Mouse (Mus musculus) neural tube, embryonic 13.5 days (tissue): ENCODE data around the gene Dync2li1. TPM values are rescaled to one million over a fixed set of nuclear protein-coding genes. Genes with fewer than 3 reads are reported as not detected.

ENCODE experiments used
- ATAC-seq: fragments of 200-750 bp; cut with Nextera tagmentation; 2 replicates; pipeline ENCODE4 v1.8.0; 2017; ENCODE audit warnings: low read depth, mild to moderate bottlenecking, moderate TSS enrichment, moderate library complexity
- H3K27ac ChIP-seq: fragments of 300-500 bp; sonication (generic); replicated peaks from 2 replicates; pipeline ENCODE4 v1.5.1; 2015; ENCODE audit warnings: moderate library complexity, mild to moderate bottlenecking, inconsistent platforms
- H3K27me3 ChIP-seq: fragments of 300-500 bp; sonication (generic); 2 replicates; pipeline ENCODE4 v1.6.1; 2015; ENCODE audit warnings: mild to moderate bottlenecking, inconsistent platforms
- H3K36me3 ChIP-seq: fragments of 300-500 bp; sonication (generic); 2 replicates; pipeline ENCODE4 v1.6.1; 2015; ENCODE audit warnings: mild to moderate bottlenecking, inconsistent platforms
- H3K4me1 ChIP-seq: fragments of 300-500 bp; sonication (generic); replicated peaks from 2 replicates; pipeline ENCODE4 v1.6.1; 2015; ENCODE audit warnings: inconsistent platforms
- H3K4me2 ChIP-seq: fragments of 300-500 bp; sonication (generic); 2 replicates; pipeline ENCODE4 v1.6.1; 2015; ENCODE audit warnings: inconsistent platforms, mild to moderate bottlenecking, moderate library complexity
- H3K4me3 ChIP-seq: fragments of 300-500 bp; sonication (generic); 2 replicates; pipeline ENCODE4 v1.5.1; 2015; ENCODE audit warnings: mild to moderate bottlenecking, inconsistent platforms
- H3K9ac ChIP-seq: fragments of 300-500 bp; sonication (generic); 2 replicates; pipeline ENCODE4 v1.6.1; 2015; ENCODE audit warnings: moderate library complexity, mild to moderate bottlenecking, inconsistent platforms
- H3K9me3 ChIP-seq: fragments of 300-500 bp; sonication (generic); 2 replicates; pipeline ENCODE4 v1.6.1; 2016; ENCODE audit warnings: inconsistent platforms
- WGBS: fragments of 180-500 bp; shearing (Covaris S2); methylation state at CpG from one replicate; pipeline ENCODE4 v1.1.7; 2015; 5-methylcytosine and 5-hydroxymethylcytosine counted together
- polyA plus RNA-seq: library from polyadenylated mRNA; unstranded; fragments of >200 nt; fragmentation: Nextera tagmentation; extraction: Ambion mirVana; gene quantifications from 2 replicates; pipeline ENCODE4 v1.2.1, GENCODE M21; 2015

The Dync2li1 gene
- polyA plus RNA-seq, 1 experiment from 2014 or later = 30.6 TPM

DNA sequence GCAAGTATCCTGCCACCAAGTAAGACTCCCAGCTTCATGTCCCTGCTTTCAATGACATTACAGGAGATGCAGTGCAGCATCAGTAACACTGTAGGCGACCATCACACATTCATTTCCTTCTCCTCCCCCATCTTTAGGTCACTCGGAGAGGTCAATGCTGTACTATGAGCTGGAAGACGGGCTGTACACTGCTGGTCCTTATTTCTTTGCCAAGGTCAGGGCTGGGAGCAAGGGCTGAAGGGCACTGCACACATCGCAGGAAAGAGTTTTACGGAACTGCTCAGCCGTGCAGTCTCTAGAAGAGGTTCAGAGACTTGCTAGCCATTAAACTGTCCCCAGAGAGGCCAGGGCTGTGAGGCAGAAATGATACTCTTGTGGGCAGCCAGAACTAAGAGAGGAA is 70.2 kb downstream of the Dync2li1 start:
- WGBS = 52% methylated on average over 6 of the region's 6 CpGs
- H3K27me3 ChIP-seq = peaks cover 9% of the 10 kb centered on the region; the same call in 1 of the 2 replicates
- H3K27ac ChIP-seq = no peak overlapping the region
- no peak overlapping the region for H3K9ac ChIP-seq
- H3K4me2 ChIP-seq = no peak overlapping the region
- peaks cover 9% of the 10 kb centered on the region; the same call in 1 of the 2 replicates for H3K4me1 ChIP-seq
- ATAC-seq = no peak
- H3K36me3 ChIP-seq = no peaks in the 10 kb centered on the region
- H3K4me3 ChIP-seq = no peak overlapping the region
- H3K9me3 ChIP-seq = no peaks in the 10 kb centered on the region

DNA sequence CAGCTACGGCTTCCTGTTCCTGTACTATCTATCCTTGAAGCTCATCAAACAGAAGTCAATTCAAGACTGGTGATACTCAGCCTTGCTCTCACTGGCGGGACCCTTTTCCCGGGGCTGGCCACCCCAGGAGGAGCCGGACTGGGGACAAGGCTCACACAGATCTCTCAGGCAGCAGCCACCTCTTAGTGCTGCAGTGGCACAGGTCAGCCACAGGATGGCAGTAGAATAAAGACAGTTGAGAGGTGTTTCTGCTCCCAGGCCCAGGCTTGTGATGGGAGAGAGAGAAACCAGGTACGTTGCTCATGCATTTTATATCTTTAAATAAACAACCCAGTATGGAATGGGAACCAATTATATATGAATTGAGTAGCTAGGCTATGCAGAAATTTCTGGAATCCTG is 72.4 kb downstream of the Dync2li1 start:
- Histone ChIP-seq H3K27ac (no peak overlapping the region), H3K9me3 (no peaks in the 10 kb centered on the region), H3K27me3 (peaks cover 9% of the 10 kb centered on the region; the same call in 1 of the 2 replicates), H3K4me1 (peaks cover 26% of the 10 kb centered on the region), H3K9ac (no peak overlapping the region), H3K4me2 (no peak overlapping the region), H3K36me3 (no peaks in the 10 kb centered on the region), H3K4me3 (no peak overlapping the region)
- no peak for ATAC-seq
- 22% methylated on average over 5 of the region's 5 CpGs for WGBS

Other genes with a start within 250 kb of the Dync2li1 start
- gene Thada, start 160.3 kb upstream of the Dync2li1 start, polyA plus RNA-seq = 6.8 and 7.6 TPM in 2 replicates
- 1.5 and 2.5 TPM in 2 replicates for gene Plekhh2, start 114.6 kb upstream of the Dync2li1 start, polyA plus RNA-seq
- not detected in 2 replicates for gene Abcg8, start 49.8 kb downstream of the Dync2li1 start, polyA plus RNA-seq
- 0.43 and 0.68 TPM in 2 replicates for gene Abcg5, start 56.5 kb downstream of the Dync2li1 start, polyA plus RNA-seq
- gene Lrpprc, start 164.3 kb downstream of the Dync2li1 start, polyA plus RNA-seq = 42.6 and 48.2 TPM in 2 replicates